Mouse (Mus musculus): ENCODE results near the gene Klhl21. TPM values are rescaled to one million over a fixed set of nuclear protein-coding genes. Genes with fewer than 3 reads are reported as not detected.

Klhl21 gene
- polyA plus RNA-seq (2015; fragmentation: Nextera tagmentation; extraction: Ambion mirVana) = 4.2 TPM in 2 replicates

GRCm38 (mm10) chr4:152008622-152009075 is at the start of gene Klhl21:
Gene Klhl21 (plus strand): TSS chr4:152008803.
- peak; percentile 95 for DNase-seq

DNA sequence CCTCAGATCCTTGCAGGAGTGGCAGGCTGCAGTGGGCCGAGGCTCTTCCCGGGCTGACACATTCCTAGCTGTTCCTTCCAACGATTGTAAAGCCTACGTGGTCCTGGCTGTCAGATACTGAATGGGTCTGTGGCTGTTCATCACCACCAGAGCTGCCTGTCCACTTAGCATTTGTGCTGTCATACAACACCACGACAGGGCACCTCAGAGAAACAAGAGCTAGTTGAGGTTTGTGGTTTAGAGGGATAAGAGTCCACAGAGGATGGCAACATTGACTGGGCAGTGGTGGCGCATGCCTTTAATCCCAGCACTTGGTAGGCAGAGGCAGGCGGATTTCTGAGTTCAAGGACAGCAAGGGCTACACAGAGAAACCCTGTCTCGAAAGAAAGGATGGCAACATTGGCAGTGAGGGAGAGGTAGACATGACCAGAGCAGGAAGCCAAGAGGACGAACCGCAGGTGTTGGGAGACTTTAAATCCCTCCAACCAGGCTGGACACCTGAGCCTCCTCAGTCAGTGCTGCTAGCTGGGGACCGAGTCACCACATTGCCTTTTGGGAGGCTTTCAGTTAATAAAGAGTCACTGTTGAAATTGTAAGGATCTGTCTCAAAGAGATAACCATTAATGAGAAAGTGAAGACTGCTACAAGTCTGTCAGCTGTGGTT is 48.6 kb upstream of the Klhl21 start:
- Histone ChIP-seq H3K27me3 (ENCODE audit: insufficient read depth, low read length) (no peaks in the 10 kb centered on the region), H3K9me3 (ENCODE audit: low read length) (no peaks in the 10 kb centered on the region), H3K4me3 (ENCODE audit: low read depth, low read length) (no peak overlapping the region), H3K36me3 (replicated peaks; ENCODE audit: insufficient read depth, low read length) (peaks cover 53% of the 10 kb centered on the region), H3K9ac (replicated peaks) (peak overlapping the region; percentile 64), H3K27ac (ENCODE audit: low read depth) (peak overlapping the region; percentile 97), H3K4me1 (ENCODE audit: insufficient read depth) (peaks cover 63% of the 10 kb centered on the region), H3K4me2 (ENCODE audit: low read depth, low read length) (peak overlapping the region; percentile 28)
- TF ChIP-seq CTCF (IDR thresholded peaks at IDR 0.05; ENCODE audit: low read depth) (no peak), EP300 (IDR thresholded peaks at IDR 0.05; ENCODE audit: low read depth) (no peak)
- ATAC-seq (peak; percentile 27), DNase-seq (no peak)
- 60% methylated on average over 11 of the region's 11 CpGs for WGBS (ENCODE audit: insufficient replicate concordance)

More at GRCm38 (mm10) chr4:152008622-152009075, at the start of gene Klhl21:
- Histone ChIP-seq H3K27me3 (ENCODE audit: insufficient read depth, low read length) (peaks cover 3% of the 10 kb centered on the region; the same call in 1 of the 2 replicates), H3K36me3 (replicated peaks; ENCODE audit: insufficient read depth, low read length) (peaks cover 7% of the 10 kb centered on the region; the same call in 1 of the 2 replicates), H3K4me3 (ENCODE audit: low read depth, low read length) (peak within 1 kb of the TSS; percentile 87), H3K4me2 (ENCODE audit: low read depth, low read length) (peak within 1 kb of the TSS; percentile 95), H3K9ac (replicated peaks) (peak within 1 kb of the TSS; percentile 83), H3K27ac (ENCODE audit: low read depth) (peak within 1 kb of the TSS; percentile 96), H3K9me3 (ENCODE audit: low read length) (no peaks in the 10 kb centered on the region), H3K4me1 (ENCODE audit: insufficient read depth) (peaks cover 37% of the 10 kb centered on the region)
- ATAC-seq = peak; percentile 80
- under 1% methylated on average over 44 of the region's 45 CpGs for WGBS (ENCODE audit: insufficient replicate concordance)
- TF ChIP-seq EP300 (IDR thresholded peaks at IDR 0.05; ENCODE audit: low read depth) = no peak
- TF ChIP-seq CTCF (IDR thresholded peaks at IDR 0.05; ENCODE audit: low read depth) = no peak

DNA sequence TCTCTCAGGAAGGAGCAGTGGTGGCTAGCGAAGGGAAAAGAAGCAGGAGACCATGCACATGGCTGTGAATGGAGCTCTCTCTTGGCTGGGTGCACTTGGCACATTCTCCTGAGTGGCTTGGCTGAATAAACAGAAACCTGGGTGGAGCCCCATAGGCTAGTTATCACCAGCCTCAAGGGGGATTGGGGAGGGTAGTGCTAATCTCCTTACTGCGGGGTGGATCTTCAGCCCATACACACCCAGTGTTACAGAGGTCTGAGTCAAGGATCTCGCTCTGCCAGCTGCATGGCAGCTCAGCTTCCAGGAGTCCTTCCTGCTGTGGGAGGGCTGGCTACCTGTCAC is 48.1 kb upstream of the Klhl21 start:
- TF ChIP-seq EP300 (IDR thresholded peaks at IDR 0.05; ENCODE audit: low read depth) (peak; percentile 92), CTCF (IDR thresholded peaks at IDR 0.05; ENCODE audit: low read depth) (peak; percentile 11; the same call in 1 of the 2 replicates)
- peak; percentile 71 for DNase-seq
- WGBS (ENCODE audit: insufficient replicate concordance) = 51% methylated on average over 3 of the region's 3 CpGs

DNA sequence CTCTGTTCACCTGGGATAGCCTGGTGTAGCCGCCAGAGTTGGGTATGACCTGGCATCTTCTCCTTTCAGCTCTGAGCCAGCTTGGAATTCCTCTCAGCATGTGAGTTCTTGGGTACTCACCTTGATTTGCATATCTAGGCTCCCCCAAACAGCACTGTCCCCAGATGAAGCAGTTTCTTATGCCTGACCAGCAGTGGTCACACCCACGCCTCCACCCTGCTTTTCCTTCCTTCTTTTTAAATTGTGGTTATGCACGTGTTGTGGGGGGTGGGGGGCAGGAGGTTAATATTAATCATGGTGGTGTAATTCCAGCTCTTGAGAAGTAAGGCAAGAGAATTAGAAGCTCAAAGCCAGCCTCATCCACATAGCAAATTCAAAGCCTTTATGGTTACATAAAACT is 45.8 kb upstream of the Klhl21 start:
- WGBS (ENCODE audit: insufficient replicate concordance) = 42% methylated on average over 3 of the region's 3 CpGs
- H3K9ac ChIP-seq (replicated peaks) = 0 out of 2 replicates have a peak overlapping the region, but pooled peaks have one; percentile 8
- ATAC-seq (no peak), DNase-seq (no peak)
- H3K27ac ChIP-seq (ENCODE audit: low read depth) = peak overlapping the region; percentile 58; the same call in 1 of the 2 replicates
- H3K4me1 ChIP-seq (ENCODE audit: insufficient read depth) = peaks cover 52% of the 10 kb centered on the region
- TF ChIP-seq EP300 (IDR thresholded peaks at IDR 0.05; ENCODE audit: low read depth) (peak; percentile 27; the same call in 1 of the 2 replicates), CTCF (IDR thresholded peaks at IDR 0.05; ENCODE audit: low read depth) (no peak)
- H3K36me3 ChIP-seq (replicated peaks; ENCODE audit: insufficient read depth, low read length) = peaks cover 46% of the 10 kb centered on the region
- no peak overlapping the region for H3K4me3 ChIP-seq (ENCODE audit: low read depth, low read length)
- no peak overlapping the region for H3K4me2 ChIP-seq (ENCODE audit: low read depth, low read length)
- H3K9me3 ChIP-seq (ENCODE audit: low read length) = no peaks in the 10 kb centered on the region
- H3K27me3 ChIP-seq (ENCODE audit: insufficient read depth, low read length) = no peaks in the 10 kb centered on the region

More for the DNA sequence above, 48.1 kb upstream of the Klhl21 start:
- H3K27me3 ChIP-seq (ENCODE audit: insufficient read depth, low read length) = no peaks in the 10 kb centered on the region
- H3K9me3 ChIP-seq (ENCODE audit: low read length) = no peaks in the 10 kb centered on the region
- peak overlapping the region; percentile 97 for H3K27ac ChIP-seq (ENCODE audit: low read depth)
- no peak overlapping the region for H3K4me3 ChIP-seq (ENCODE audit: low read depth, low read length)
- peak; percentile 96 for ATAC-seq
- peak overlapping the region; percentile 64 for H3K9ac ChIP-seq (replicated peaks)
- H3K36me3 ChIP-seq (replicated peaks; ENCODE audit: insufficient read depth, low read length) = peaks cover 56% of the 10 kb centered on the region
- H3K4me2 ChIP-seq (ENCODE audit: low read depth, low read length) = peak overlapping the region; percentile 28
- peaks cover 63% of the 10 kb centered on the region for H3K4me1 ChIP-seq (ENCODE audit: insufficient read depth)

- DNase-seq (no peak), ATAC-seq (no peak)
- Histone ChIP-seq H3K27me3 (ENCODE audit: insufficient read depth, low read length) (no peaks in the 10 kb centered on the region), H3K9me3 (ENCODE audit: low read length) (no peaks in the 10 kb centered on the region), H3K9ac (replicated peaks) (no peak overlapping the region), H3K27ac (ENCODE audit: low read depth) (no peak overlapping the region), H3K4me1 (ENCODE audit: insufficient read depth) (peaks cover 2% of the 10 kb centered on the region; the same call in 1 of the 2 replicates), H3K4me3 (ENCODE audit: low read depth, low read length) (no peak overlapping the region), H3K36me3 (replicated peaks; ENCODE audit: insufficient read depth, low read length) (peaks cover 51% of the 10 kb centered on the region), H3K4me2 (ENCODE audit: low read depth, low read length) (no peak overlapping the region)
- TF ChIP-seq EP300 (IDR thresholded peaks at IDR 0.05; ENCODE audit: low read depth) (no peak), CTCF (IDR thresholded peaks at IDR 0.05; ENCODE audit: low read depth) (no peak)
- 94% methylated on average over 26 of the region's 26 CpGs for WGBS (ENCODE audit: insufficient replicate concordance)
Measured at GRCm38 (mm10) chr4:151968204-151968921, 40.2 kb upstream of the Klhl21 start.
